Mouse (Mus musculus) midbrain, postnatal 0 days (tissue): ENCODE measurements around the gene S1pr4. TPM values are rescaled to one million over a fixed set of nuclear protein-coding genes. Genes with fewer than 3 reads are reported as not detected.

Experiments
- ATAC-seq: fragments of 200-750 bp; cut with Nextera tagmentation; 2 replicates; pipeline ENCODE4 v1.8.0; 2017; ENCODE audit warnings: moderate number of reproducible peaks, mild to moderate bottlenecking, moderate TSS enrichment, moderate library complexity; ENCODE audit not compliant: low FRiP score
- DNase-seq: peaks from one replicate; pipeline ENCODE4 v3.0.0-alpha.2; 2015; ENCODE audit warnings: low spot score
- H3K27ac ChIP-seq: fragments of 300-500 bp; sonication (generic); 2 replicates; pipeline ENCODE4 v1.5.1; 2014; ENCODE audit warnings: low read depth, mild to moderate bottlenecking, low read length, mixed read lengths
- H3K27me3 ChIP-seq: fragments of 300-500 bp; sonication (generic); 2 replicates; pipeline ENCODE4 v1.6.1; 2014; ENCODE audit warnings: low read length, control low read depth, mixed read lengths; ENCODE audit not compliant: insufficient read depth
- H3K36me3 ChIP-seq: fragments of 300-500 bp; sonication (generic); 2 replicates; pipeline ENCODE4 v1.6.1; 2014; ENCODE audit warnings: low read length, control low read depth, mixed read lengths; ENCODE audit not compliant: insufficient read depth
- H3K4me1 ChIP-seq: fragments of 300-500 bp; sonication (generic); 2 replicates; pipeline ENCODE4 v1.6.1; 2014; ENCODE audit warnings: mild to moderate bottlenecking, control low read depth, antibody characterized with exemption, low read length, mixed read lengths; ENCODE audit not compliant: insufficient read depth
- H3K4me2 ChIP-seq: fragments of 300-500 bp; sonication (generic); 2 replicates; pipeline ENCODE4 v1.6.1; 2014; ENCODE audit warnings: low read depth, mild to moderate bottlenecking, low read length, mixed read lengths; ENCODE audit not compliant: poor library complexity, severe bottlenecking
- H3K4me3 ChIP-seq: fragments of 300-500 bp; sonication (generic); 2 replicates; pipeline ENCODE4 v1.5.1; 2014; ENCODE audit warnings: low read depth, mild to moderate bottlenecking, low read length, moderate library complexity
- H3K9ac ChIP-seq: fragments of 300-500 bp; sonication (generic); replicated peaks from 2 replicates; pipeline ENCODE4 v1.6.1; 2014; ENCODE audit warnings: mild to moderate bottlenecking, low read length, moderate library complexity, mixed read lengths; ENCODE audit not compliant: poor library complexity, severe bottlenecking
- H3K9me3 ChIP-seq: fragments of 300-500 bp; sonication (generic); 2 replicates; pipeline ENCODE4 v1.6.1; 2016; ENCODE audit warnings: low read length, control low read depth
- CTCF ChIP-seq: IDR thresholded peaks from 2 replicates; pipeline ENCODE4 v1.5.1; 2016; ENCODE audit warnings: antibody characterized with exemption, mild to moderate bottlenecking
- WGBS: fragments of 180-500 bp; shearing (Covaris S2); extraction: QIAGEN DNeasy Blood & Tissue Kit; methylation state at CpG from one replicate; pipeline ENCODE4 v1.1.7; 2014; 5-methylcytosine and 5-hydroxymethylcytosine counted together
- polyA plus RNA-seq: library from polyadenylated mRNA; unstranded; fragments of >200 nt; fragmentation: Nextera tagmentation; extraction: Ambion mirVana; gene quantifications from 2 replicates; pipeline ENCODE4 v1.2.1, GENCODE M21; 2015
- total RNA-seq: library from RNA; depleted of rRNA; stranded (reverse); fragments of >200 nt; gene quantifications from 2 replicates; pipeline ENCODE4 v1.2.3, GENCODE M21; 2014

Gene S1pr4
- total and polyA plus RNA-seq, 2 experiments from 2014 or later, result 0.16 to 0.41 TPM

DNA sequence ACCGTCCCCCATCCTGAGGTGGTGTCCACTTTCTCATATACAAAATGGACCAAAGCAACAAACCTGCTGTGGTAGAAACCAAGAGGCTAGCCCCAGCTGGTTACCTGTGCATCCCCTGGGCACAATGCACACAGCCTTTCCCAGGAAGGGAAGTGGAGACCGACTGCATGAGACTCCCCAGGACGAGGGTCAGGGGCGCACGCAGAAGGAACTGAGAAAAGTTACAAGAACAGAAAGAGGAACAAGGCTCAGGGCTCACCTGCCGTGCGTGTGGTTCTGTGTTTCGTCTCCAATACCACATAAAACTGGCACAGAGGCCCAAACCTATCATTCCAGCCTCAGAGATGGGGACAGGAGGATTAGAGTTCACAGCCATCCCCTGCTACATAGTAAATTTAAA is 17.3 kb upstream of the S1pr4 start:
- H3K4me2 ChIP-seq, result no peak overlapping the region
- no peaks in the 10 kb centered on the region for H3K9me3 ChIP-seq
- H3K27me3 ChIP-seq, result 0 out of 2 replicates have a peak, but pooled peaks cover 3% of the 10 kb centered on the region
- no peak overlapping the region for H3K9ac ChIP-seq
- 74% methylated on average over 8 of the region's 8 CpGs for WGBS
- H3K4me1 ChIP-seq, result no peaks in the 10 kb centered on the region
- no peak for ATAC-seq
- H3K4me3 ChIP-seq, result no peak overlapping the region
- no peak overlapping the region for H3K27ac ChIP-seq
- DNase-seq, result no peak
- TF ChIP-seq CTCF, result no peak
- H3K36me3 ChIP-seq, result no peaks in the 10 kb centered on the region

DNA sequence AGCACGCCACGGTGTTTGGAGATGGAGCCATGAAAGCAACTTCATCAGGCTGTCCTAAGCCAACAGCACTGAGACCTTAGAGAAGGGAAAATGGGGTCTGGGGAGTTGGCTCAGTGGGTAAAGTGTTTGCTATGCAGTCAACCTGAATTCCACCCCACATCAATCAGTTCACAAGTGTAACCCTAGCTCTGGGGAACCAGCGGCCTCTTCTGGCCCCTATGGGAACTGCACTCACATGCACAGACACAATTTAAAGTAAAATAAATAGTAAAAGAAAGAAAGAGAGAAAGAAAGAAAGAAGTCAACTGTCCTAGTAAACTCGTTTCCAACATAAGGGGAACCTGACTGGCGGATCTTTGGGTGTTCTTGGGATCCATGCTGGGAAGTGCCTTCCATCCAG is 13.9 kb upstream of the S1pr4 start:
- DNase-seq (no peak), ATAC-seq (no peak)
- no peak; the same call in 1 of the 2 replicates for TF ChIP-seq CTCF
- Histone ChIP-seq H3K36me3 (no peaks in the 10 kb centered on the region), H3K27ac (no peak overlapping the region), H3K9me3 (no peaks in the 10 kb centered on the region), H3K4me3 (no peak overlapping the region), H3K4me1 (no peaks in the 10 kb centered on the region), H3K4me2 (no peak overlapping the region), H3K27me3 (peaks cover 3% of the 10 kb centered on the region; the same call in 1 of the 2 replicates), H3K9ac (no peak overlapping the region)
- WGBS, result 86% methylated on average over 5 of the region's 5 CpGs

DNA sequence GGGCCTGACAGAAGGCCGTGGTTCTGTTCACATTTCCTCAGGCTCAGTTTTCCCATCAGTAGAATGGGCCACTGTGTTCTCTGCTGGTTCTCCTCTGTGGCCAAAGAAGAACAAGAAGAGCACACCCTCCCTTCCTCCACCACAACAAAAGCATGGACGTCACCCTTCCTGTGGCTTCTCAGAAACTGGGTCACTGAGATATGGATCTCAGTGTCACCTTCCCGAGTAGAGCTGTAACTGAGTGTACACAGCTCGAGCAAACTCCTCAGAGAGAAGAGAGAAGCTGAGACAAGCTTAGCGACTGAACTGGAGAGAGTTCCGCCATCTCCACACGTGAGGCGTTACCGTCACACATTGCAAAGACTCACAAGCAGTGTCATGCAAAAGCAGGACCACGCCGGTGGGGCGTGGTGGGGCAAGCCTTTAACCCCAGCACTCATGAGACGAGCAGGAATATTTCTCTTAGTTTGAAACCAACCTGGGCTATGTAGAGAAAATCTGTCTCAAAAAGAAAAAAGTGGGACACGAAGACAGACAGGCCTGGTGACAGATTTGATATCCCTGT is 10.4 kb upstream of the S1pr4 start:
- Histone ChIP-seq H3K36me3 (no peaks in the 10 kb centered on the region), H3K4me3 (no peak overlapping the region), H3K4me2 (no peak overlapping the region), H3K9ac (no peak overlapping the region), H3K27ac (no peak overlapping the region), H3K9me3 (no peaks in the 10 kb centered on the region), H3K27me3 (peaks cover 3% of the 10 kb centered on the region; the same call in 1 of the 2 replicates), H3K4me1 (no peaks in the 10 kb centered on the region)
- no peak for DNase-seq
- TF ChIP-seq CTCF, result no peak
- no peak for ATAC-seq
- WGBS, result 80% methylated on average over 14 of the region's 14 CpGs

DNA sequence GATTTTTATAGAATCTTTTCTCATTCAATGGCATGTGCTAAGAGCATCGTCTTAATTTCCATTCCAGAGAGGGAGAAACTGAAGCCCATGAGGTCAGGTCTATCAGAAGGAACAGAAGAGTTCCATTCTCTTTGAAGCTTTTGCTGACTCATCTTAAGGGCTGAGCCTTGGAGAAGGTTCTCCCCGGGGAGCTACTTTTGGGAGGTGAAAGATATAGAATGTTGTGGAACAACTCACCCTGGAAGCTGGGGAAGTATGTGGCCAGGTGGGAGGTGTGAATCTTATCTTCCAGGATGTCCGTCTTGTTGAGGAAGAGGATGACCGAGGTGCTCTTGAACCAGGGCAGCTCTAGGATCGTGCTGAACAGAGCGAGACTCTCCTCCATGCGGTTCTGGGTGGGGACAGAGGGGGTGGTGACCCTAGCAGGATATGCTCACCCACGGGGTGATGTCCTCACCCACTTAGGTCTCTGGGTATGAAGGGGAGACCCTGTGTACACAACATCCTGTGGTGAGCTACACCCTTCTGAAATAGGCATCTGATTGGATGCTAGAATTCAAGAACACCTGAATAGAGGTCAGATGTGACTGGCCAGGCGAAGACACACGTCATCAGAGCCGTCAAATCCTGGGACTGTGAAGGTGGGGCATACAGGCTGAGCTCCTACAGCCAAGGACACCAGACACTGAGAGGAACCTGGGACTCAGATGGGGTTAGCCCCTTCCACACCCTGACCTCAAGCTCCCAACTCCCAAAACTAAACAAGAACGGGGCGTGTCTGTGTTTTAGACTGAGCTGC is 8.0 kb upstream of the S1pr4 start:
- Histone ChIP-seq H3K4me2 (no peak overlapping the region), H3K9me3 (no peaks in the 10 kb centered on the region), H3K4me1 (no peaks in the 10 kb centered on the region), H3K4me3 (no peak overlapping the region), H3K27ac (no peak overlapping the region), H3K36me3 (no peaks in the 10 kb centered on the region), H3K9ac (no peak overlapping the region), H3K27me3 (peaks cover 3% of the 10 kb centered on the region; the same call in 1 of the 2 replicates)
- ATAC-seq, result no peak
- no peak for TF ChIP-seq CTCF
- 76% methylated on average over 13 of the region's 13 CpGs for WGBS
- DNase-seq, result no peak

DNA sequence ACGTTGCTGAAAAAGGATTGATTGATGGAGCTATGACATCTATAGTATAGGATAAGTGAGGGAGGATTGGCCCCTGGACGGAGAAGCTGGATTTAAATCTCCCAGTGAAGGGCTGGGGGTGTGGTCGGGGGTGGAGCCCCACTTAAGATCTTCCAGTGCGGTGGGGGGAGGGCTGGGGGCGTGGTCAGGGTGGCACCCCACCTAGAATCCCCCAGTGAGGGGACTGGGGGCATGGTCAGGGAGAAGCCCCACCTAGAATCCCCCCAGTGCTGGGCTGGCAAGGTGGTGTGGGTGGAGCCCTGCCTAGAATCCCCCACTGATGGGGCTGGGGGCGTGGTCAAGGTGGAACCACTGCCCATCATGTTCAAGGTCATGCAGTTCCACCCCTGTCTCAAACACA is 7.2 kb upstream of the S1pr4 start:
- Histone ChIP-seq H3K27ac (no peak overlapping the region), H3K4me1 (no peaks in the 10 kb centered on the region), H3K4me3 (no peak overlapping the region), H3K9ac (no peak overlapping the region), H3K4me2 (no peak overlapping the region), H3K9me3 (no peaks in the 10 kb centered on the region), H3K36me3 (no peaks in the 10 kb centered on the region), H3K27me3 (no peaks in the 10 kb centered on the region; the same call in 1 of the 2 replicates)
- 37% methylated on average over 6 of the region's 6 CpGs for WGBS
- no peak for TF ChIP-seq CTCF
- DNase-seq, result no peak
- no peak for ATAC-seq

DNA sequence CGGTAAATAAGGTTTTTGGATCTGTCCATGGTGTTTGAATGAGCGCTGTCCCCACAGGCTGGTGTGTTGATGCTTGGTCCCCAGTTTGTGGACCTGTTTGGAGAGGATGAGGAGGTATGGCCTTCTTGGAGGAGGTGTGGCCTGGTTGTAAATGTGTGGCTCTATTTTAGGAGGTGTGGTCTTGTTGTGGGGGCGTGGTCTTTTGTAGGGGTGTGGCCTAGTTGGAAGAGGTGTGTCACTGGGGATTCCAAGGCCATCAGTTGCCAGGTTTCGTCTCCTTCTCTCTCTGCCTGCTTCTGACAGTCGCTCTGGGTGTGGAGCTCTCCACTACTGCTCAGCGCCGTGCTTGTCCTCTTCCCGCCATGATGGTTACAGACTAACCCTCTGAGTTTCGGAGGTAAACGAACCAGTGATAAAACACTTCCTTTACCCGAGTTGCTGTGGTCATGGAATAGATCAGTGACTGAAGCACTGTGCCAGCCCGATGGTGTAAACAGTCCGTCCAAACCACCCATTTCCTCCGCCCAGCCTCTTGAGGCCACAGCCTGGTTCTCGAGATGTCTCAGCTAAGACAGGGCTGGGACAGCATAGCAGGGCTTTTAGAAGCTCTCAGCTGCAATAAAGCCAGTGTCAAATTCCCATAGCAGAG is 5.2 kb upstream of the S1pr4 start:
- H3K9me3 ChIP-seq, result no peaks in the 10 kb centered on the region
- no peak overlapping the region for H3K4me2 ChIP-seq
- no peak for DNase-seq
- ATAC-seq, result no peak
- TF ChIP-seq CTCF, result no peak
- no peaks in the 10 kb centered on the region for H3K36me3 ChIP-seq
- H3K27ac ChIP-seq, result no peak overlapping the region
- no peak overlapping the region for H3K4me3 ChIP-seq
- H3K9ac ChIP-seq, result no peak overlapping the region
- no peaks in the 10 kb centered on the region for H3K27me3 ChIP-seq
- WGBS, result 82% methylated on average over 15 of the region's 15 CpGs
- H3K4me1 ChIP-seq, result no peaks in the 10 kb centered on the region
